Mouse (Mus musculus) ES-E14 (cell line): ENCODE results near the gene Osbpl11.

Source experiments
- CHD2 ChIP-seq: IDR thresholded peaks from 2 replicates; pipeline ENCODE4 v1.6.1; 2014; ENCODE audit warnings: mild to moderate bottlenecking, low read depth, low read length, inconsistent platforms
- HCFC1 ChIP-seq: IDR thresholded peaks from 2 replicates; pipeline ENCODE4 v1.6.1; 2012; ENCODE audit warnings: low read length, inconsistent platforms, borderline replicate concordance; ENCODE audit not compliant: insufficient read depth
- MAFK ChIP-seq: IDR thresholded peaks from 2 replicates; pipeline ENCODE4 v1.6.1; 2014; ENCODE audit warnings: mild to moderate bottlenecking, low read depth, low read length, inconsistent platforms; ENCODE audit not compliant: insufficient read depth
- ZC3H11A ChIP-seq: IDR thresholded peaks from 2 replicates; pipeline ENCODE4 v1.6.1; 2012; ENCODE audit warnings: low read depth, mild to moderate bottlenecking, inconsistent platforms, low read length, borderline replicate concordance
- ZNF384 ChIP-seq: IDR thresholded peaks from 2 replicates; pipeline ENCODE4 v1.6.1; 2012; ENCODE audit warnings: low read depth, low read length, inconsistent platforms

- TF ChIP-seq MAFK (no peak), CHD2 (no peak), ZC3H11A (no peak), HCFC1 (no peak), ZNF384 (no peak)
These were observed 10.2 kb upstream of the Osbpl11 start for GRCm38 (mm10) chr16:33174695-33175094.
